Mouse (Mus musculus): ENCODE results near the gene Leo1. TPM values are rescaled to one million over a fixed set of nuclear protein-coding genes. Genes with fewer than 3 reads are reported as not detected.
A peak's percentile ranks its signal among the peaks of the same experiment; 100 is the strongest.

Leo1 gene
- polyA plus RNA-seq, 1 experiment: 25.4 TPM

DNA sequence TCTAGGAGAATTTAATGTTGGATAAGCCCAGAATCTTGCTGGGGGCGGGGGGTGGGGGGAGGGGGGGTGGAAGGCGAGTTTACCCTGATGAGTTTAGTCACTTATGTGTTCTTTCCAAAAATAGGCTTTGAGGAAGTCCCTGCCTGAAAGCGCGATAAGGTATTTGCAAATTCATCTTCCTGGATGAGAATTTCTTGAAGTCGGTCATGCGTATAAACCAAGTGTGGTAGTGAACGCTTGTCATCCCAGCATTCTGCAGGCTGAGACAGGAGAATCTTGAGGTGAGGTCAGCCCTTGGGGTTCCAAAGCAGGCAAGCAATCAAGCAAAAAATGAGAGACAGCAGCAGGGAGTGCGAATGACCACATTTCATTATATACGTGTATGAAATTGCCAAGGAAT is 29.7 kb upstream of the Leo1 start:
- H3K4me3 ChIP-seq: no peak overlapping the region
- no peak overlapping the region for H3K4me2 ChIP-seq (ENCODE audit: low read depth)
- H3ac ChIP-seq (ENCODE audit: control insufficient read depth, insufficient read length): no peak overlapping the region
- peaks cover 27% of the 10 kb centered on the region for H3K79me2 ChIP-seq (ENCODE audit: control insufficient read depth, insufficient read depth)
- no peaks in the 10 kb centered on the region for H3K27me3 ChIP-seq (ENCODE audit: control insufficient read depth, insufficient read depth, insufficient read length)
- H3K36me3 ChIP-seq (ENCODE audit: control insufficient read depth, insufficient read depth): no peaks in the 10 kb centered on the region
- no peak for TF ChIP-seq E2F4 (IDR thresholded peaks at IDR 0.05; ENCODE audit: insufficient read depth)
- TF ChIP-seq MYOG (IDR thresholded peaks at IDR 0.05; ENCODE audit: control insufficient read depth in 1 of 3, insufficient read depth in 1 of 3, insufficient read length in 2 of 3, low read depth in 2 of 3): no peak
- TF ChIP-seq TCF12 (IDR thresholded peaks at IDR 0.05; ENCODE audit: insufficient read depth, poor library complexity, severe bottlenecking): no peak
- no peak for TF ChIP-seq MAX (IDR thresholded peaks at IDR 0.05; ENCODE audit: low read depth)
- no peak for TF ChIP-seq USF1 (IDR thresholded peaks at IDR 0.05; ENCODE audit: low read depth)
- TF ChIP-seq POLR2A (IDR thresholded peaks at IDR 0.05; ENCODE audit: insufficient read length, low read depth): no peak
- TF ChIP-seq CEBPB (IDR thresholded peaks at IDR 0.05; ENCODE audit: insufficient read depth, poor library complexity, severe bottlenecking): no peak
- TF ChIP-seq POLR2AphosphoS2 (IDR thresholded peaks at IDR 0.05; ENCODE audit: insufficient read length, low read depth): no peak
- no peak for TF ChIP-seq TCF3 (IDR thresholded peaks at IDR 0.05; ENCODE audit: insufficient read length, low read depth)
- no peak for TF ChIP-seq REST (IDR thresholded peaks at IDR 0.05; ENCODE audit: insufficient read depth, insufficient read length)
- TF ChIP-seq SRF (IDR thresholded peaks at IDR 0.05; ENCODE audit: control insufficient read depth, insufficient read length, low read depth): no peak
- no peak for TF ChIP-seq MYOD1 (IDR thresholded peaks at IDR 0.05; ENCODE audit: control insufficient read depth in 1 of 3, insufficient read length in 2 of 3, low read depth in 2 of 3)

DNA sequence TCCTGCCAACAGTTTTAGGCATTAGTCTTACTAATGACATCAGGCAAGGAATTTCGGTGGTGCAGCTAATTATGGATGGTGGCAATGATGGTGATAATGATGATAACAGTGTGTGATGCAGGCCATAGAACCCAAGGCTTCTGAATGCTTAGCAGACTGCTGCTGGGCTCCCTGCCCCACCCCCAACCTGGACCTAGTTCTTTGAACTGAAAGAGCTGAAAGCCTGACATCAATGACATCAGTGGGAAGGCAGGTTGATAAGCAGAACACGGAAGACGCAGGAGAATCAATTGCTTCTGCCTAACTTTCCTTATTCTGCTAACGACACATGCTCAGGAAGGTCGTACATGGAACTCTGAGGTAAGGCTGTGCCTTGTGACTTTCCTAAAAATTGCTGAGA is 28.1 kb upstream of the Leo1 start:
- Histone ChIP-seq H3K36me3 (ENCODE audit: control insufficient read depth, insufficient read depth) (no peaks in the 10 kb centered on the region), H3K4me3 (no peak overlapping the region), H3K79me2 (ENCODE audit: control insufficient read depth, insufficient read depth) (peaks cover 10% of the 10 kb centered on the region), H3K4me2 (ENCODE audit: low read depth) (no peak overlapping the region), H3ac (ENCODE audit: control insufficient read depth, insufficient read length) (no peak overlapping the region), H3K27me3 (ENCODE audit: control insufficient read depth, insufficient read depth, insufficient read length) (no peaks in the 10 kb centered on the region)
- TF ChIP-seq MYOD1 (IDR thresholded peaks at IDR 0.05; ENCODE audit: control insufficient read depth in 1 of 3, insufficient read length in 2 of 3, low read depth in 2 of 3) (no peak), TCF3 (IDR thresholded peaks at IDR 0.05; ENCODE audit: insufficient read length, low read depth) (no peak), REST (IDR thresholded peaks at IDR 0.05; ENCODE audit: insufficient read depth, insufficient read length) (no peak), POLR2A (IDR thresholded peaks at IDR 0.05; ENCODE audit: insufficient read length, low read depth) (no peak), POLR2AphosphoS2 (IDR thresholded peaks at IDR 0.05; ENCODE audit: insufficient read length, low read depth) (no peak), CEBPB (IDR thresholded peaks at IDR 0.05; ENCODE audit: insufficient read depth, poor library complexity, severe bottlenecking) (no peak), MYOG (IDR thresholded peaks at IDR 0.05; ENCODE audit: control insufficient read depth in 1 of 3, insufficient read depth in 1 of 3, insufficient read length in 2 of 3, low read depth in 2 of 3) (no peak), MAX (IDR thresholded peaks at IDR 0.05; ENCODE audit: low read depth) (no peak), SRF (IDR thresholded peaks at IDR 0.05; ENCODE audit: control insufficient read depth, insufficient read length, low read depth) (no peak), USF1 (IDR thresholded peaks at IDR 0.05; ENCODE audit: low read depth) (no peak), E2F4 (IDR thresholded peaks at IDR 0.05; ENCODE audit: insufficient read depth) (no peak), TCF12 (IDR thresholded peaks at IDR 0.05; ENCODE audit: insufficient read depth, poor library complexity, severe bottlenecking) (no peak)

DNA sequence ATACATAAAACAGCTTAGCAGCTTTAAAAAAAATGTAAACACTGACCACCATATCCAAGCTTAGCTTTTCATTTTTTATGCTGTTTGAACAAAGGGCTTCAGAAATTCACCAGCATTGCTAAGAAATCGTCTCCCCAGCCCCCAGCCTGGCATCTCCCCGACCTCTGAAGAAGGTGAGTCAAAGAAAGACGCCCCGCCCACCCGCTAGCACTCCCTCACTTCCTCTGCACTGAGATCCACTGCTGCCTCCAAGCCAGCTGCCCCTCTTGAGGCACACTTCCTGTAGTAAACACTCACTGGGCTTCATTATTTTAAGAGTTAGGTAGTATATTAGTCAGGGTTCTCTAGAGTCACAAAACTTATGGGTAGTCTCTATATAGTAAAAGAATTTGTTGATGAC is 27.1 kb upstream of the Leo1 start:
- peaks cover under 1% of the 10 kb centered on the region for H3K79me2 ChIP-seq (ENCODE audit: control insufficient read depth, insufficient read depth)
- no peak overlapping the region for H3K4me3 ChIP-seq
- TF ChIP-seq MYOG (IDR thresholded peaks at IDR 0.05; ENCODE audit: control insufficient read depth in 1 of 3, insufficient read depth in 1 of 3, insufficient read length in 2 of 3, low read depth in 2 of 3) (no peak), CEBPB (IDR thresholded peaks at IDR 0.05; ENCODE audit: insufficient read depth, poor library complexity, severe bottlenecking) (no peak), MYOD1 (IDR thresholded peaks at IDR 0.05; ENCODE audit: control insufficient read depth in 1 of 3, insufficient read length in 2 of 3, low read depth in 2 of 3) (no peak), POLR2A (IDR thresholded peaks at IDR 0.05; ENCODE audit: insufficient read length, low read depth) (no peak), TCF3 (IDR thresholded peaks at IDR 0.05; ENCODE audit: insufficient read length, low read depth) (no peak), SRF (IDR thresholded peaks at IDR 0.05; ENCODE audit: control insufficient read depth, insufficient read length, low read depth) (no peak), E2F4 (IDR thresholded peaks at IDR 0.05; ENCODE audit: insufficient read depth) (no peak), USF1 (IDR thresholded peaks at IDR 0.05; ENCODE audit: low read depth) (no peak), POLR2AphosphoS2 (IDR thresholded peaks at IDR 0.05; ENCODE audit: insufficient read length, low read depth) (no peak), TCF12 (IDR thresholded peaks at IDR 0.05; ENCODE audit: insufficient read depth, poor library complexity, severe bottlenecking) (no peak), MAX (IDR thresholded peaks at IDR 0.05; ENCODE audit: low read depth) (no peak), REST (IDR thresholded peaks at IDR 0.05; ENCODE audit: insufficient read depth, insufficient read length) (no peak)
- no peaks in the 10 kb centered on the region for H3K36me3 ChIP-seq (ENCODE audit: control insufficient read depth, insufficient read depth)
- no peak overlapping the region for H3K4me2 ChIP-seq (ENCODE audit: low read depth)
- H3K27me3 ChIP-seq (ENCODE audit: control insufficient read depth, insufficient read depth, insufficient read length): no peaks in the 10 kb centered on the region
- no peak overlapping the region for H3ac ChIP-seq (ENCODE audit: control insufficient read depth, insufficient read length)

DNA sequence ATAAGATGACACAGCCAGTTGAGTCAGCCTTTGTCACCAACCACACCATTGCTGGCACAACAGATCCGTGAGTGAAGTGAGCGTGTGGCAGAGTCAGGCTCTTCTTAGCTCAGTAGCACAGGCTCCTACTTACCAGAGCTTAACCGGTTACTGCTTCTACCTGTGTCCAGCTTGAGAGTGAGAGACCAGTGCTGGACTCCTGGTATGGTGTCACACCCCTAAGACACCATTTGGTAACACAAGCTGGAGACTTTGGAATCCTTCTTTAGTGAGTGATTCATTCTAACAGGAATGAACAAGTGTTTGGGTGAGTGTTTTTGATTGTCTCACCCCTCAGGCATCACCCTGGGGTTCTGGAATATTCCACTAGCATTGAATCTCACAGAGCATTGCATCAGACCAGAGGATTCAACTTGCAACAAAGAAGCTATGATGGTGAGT is 19.1 kb upstream of the Leo1 start:
- Histone ChIP-seq H3K36me3 (ENCODE audit: control insufficient read depth, insufficient read depth) (no peaks in the 10 kb centered on the region), H3K27me3 (ENCODE audit: control insufficient read depth, insufficient read depth, insufficient read length) (no peaks in the 10 kb centered on the region), H3ac (ENCODE audit: control insufficient read depth, insufficient read length) (no peak overlapping the region), H3K4me3 (peak overlapping the region; percentile 15), H3K4me2 (ENCODE audit: low read depth) (peak overlapping the region; percentile 97), H3K79me2 (ENCODE audit: control insufficient read depth, insufficient read depth) (no peaks in the 10 kb centered on the region)
- TF ChIP-seq MYOD1 (IDR thresholded peaks at IDR 0.05; ENCODE audit: control insufficient read depth in 1 of 3, insufficient read length in 2 of 3, low read depth in 2 of 3) (no peak), POLR2A (IDR thresholded peaks at IDR 0.05; ENCODE audit: insufficient read length, low read depth) (peak; percentile 59), E2F4 (IDR thresholded peaks at IDR 0.05; ENCODE audit: insufficient read depth) (no peak), SRF (IDR thresholded peaks at IDR 0.05; ENCODE audit: control insufficient read depth, insufficient read length, low read depth) (no peak), TCF3 (IDR thresholded peaks at IDR 0.05; ENCODE audit: insufficient read length, low read depth) (no peak), REST (IDR thresholded peaks at IDR 0.05; ENCODE audit: insufficient read depth, insufficient read length) (no peak), USF1 (IDR thresholded peaks at IDR 0.05; ENCODE audit: low read depth) (no peak), TCF12 (IDR thresholded peaks at IDR 0.05; ENCODE audit: insufficient read depth, poor library complexity, severe bottlenecking) (peak; percentile 10), MYOG (IDR thresholded peaks at IDR 0.05; ENCODE audit: control insufficient read depth in 1 of 3, insufficient read depth in 1 of 3, insufficient read length in 2 of 3, low read depth in 2 of 3) (peak in 1 of 3 experiments; percentile 41), POLR2AphosphoS2 (IDR thresholded peaks at IDR 0.05; ENCODE audit: insufficient read length, low read depth) (peak; percentile 74), CEBPB (IDR thresholded peaks at IDR 0.05; ENCODE audit: insufficient read depth, poor library complexity, severe bottlenecking) (peak; percentile 92), MAX (IDR thresholded peaks at IDR 0.05; ENCODE audit: low read depth) (no peak)

Measured in myocyte (in vitro differentiated cells).